Mouse (Mus musculus): ENCODE results near the gene Chd4.
"Not testable (repeated sequence)": the region's sequence is repeated elsewhere in the genome, so short reads cannot be mapped to it uniquely, and the experiment has no call there.

Chd4 gene

DNA sequence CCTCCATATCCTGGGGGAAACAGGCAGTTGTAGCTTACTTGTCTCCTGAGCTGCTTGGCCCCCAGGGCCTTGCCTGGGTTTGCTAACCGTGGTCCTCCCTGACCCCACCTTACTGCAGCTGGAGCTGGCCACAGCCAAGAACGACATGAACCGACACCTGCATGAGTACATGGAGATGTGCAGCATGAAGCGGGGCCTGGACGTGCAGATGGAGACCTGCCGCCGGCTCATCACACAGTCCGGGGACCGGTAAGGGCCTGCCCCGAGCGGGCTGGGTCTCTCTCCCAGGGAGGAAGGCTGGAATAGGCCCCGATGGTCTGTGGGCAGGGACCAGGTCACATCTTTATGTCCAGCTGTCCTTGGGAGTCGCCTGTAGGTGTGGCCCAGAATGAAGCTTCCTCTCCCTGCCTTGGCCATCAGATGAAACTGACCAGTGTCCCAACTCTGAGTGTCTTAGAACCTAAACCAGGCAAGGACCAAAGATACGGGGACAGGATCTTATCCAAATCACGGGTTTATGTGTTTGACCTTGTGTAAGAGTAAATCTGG is 63.2 kb downstream of the Chd4 start:
- in situ Hi-C loops (cut with MboI; ENCODE audit: low sequenced_read_pairs): loop anchor here (10.0 kb wide), 1 partner anchor 116 kb away; no protein-coding TSS in a partner anchor

DNA sequence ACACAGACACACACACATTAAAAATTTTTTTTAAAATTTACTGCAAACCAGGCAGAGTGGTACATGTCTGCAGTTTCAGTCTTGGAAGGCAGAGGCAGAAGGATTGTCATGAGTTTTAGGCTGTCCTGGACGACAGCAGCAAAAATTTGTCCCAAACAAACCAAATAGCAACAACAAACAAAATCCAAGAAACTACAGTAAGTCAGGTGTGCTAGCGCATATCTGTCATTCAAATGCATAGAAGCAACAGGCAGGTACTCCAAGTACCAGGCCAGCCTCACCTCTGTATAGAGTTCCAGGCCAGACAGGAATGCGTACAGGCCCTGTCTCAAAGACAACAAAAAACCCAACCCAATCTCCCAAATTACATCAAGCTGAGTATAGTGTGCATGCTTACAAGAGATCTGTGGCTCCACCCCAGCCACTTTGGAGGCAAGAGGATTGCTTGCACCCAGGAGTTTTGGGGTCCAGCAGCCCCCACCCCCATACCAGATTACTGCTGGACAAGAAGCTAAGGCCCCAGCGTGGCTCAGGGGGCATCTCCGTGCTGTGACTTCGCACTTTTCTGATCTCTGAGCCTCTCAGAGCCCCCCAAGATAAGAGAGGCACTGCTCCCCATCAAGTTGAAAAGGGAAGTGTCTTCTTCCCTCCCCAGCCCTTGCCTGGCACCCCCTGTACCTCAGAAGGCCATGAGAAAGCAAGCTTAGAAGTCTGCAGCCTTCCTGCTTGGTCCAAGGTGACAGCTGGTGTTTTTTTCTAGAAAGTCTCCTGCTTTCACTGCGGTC is 64.2 kb downstream of the Chd4 start:
- in situ Hi-C loops (cut with MboI; ENCODE audit: low sequenced_read_pairs): loop anchor here (10.0 kb wide), 1 partner anchor 115 kb away; no protein-coding TSS in a partner anchor

- in situ Hi-C loops (cut with MboI; ENCODE audit: low sequenced_read_pairs): no loop called here
Measured at GRCm38 (mm10) chr6:125160558-125160853, 64.7 kb downstream of the Chd4 start.

- in situ Hi-C loops (cut with MboI; ENCODE audit: low sequenced_read_pairs): no loop called here
Measured at GRCm38 (mm10) chr6:125160854-125161760, 65.3 kb downstream of the Chd4 start.

DNA sequence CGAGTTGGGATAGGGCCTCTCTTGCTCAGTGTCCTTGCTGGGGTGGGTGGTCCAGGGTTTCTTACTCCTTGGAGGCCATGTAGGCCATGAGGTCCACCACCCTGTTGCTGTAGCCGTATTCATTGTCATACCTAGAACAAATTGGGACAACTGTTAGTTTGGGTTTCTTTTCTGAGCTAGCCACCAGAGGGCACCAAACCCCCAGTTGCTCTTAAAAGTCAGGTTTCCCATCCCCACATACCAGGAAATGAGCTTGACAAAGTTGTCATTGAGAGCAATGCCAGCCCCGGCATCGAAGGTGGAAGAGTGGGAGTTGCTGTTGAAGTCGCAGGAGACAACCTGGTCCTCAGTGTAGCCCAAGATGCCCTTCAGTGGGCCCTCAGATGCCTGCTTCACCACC is 66.2 kb downstream of the Chd4 start:
- in situ Hi-C loops (cut with MboI; ENCODE audit: low sequenced_read_pairs): not testable (repeated sequence)

GRCm38 (mm10) chr6:125162615-125163305 is 67.0 kb downstream of the Chd4 start:
- in situ Hi-C loops (cut with MboI; ENCODE audit: low sequenced_read_pairs): not testable (repeated sequence)

GRCm38 (mm10) chr6:125163801-125164657 is 68.2 kb downstream of the Chd4 start:
- in situ Hi-C loops (cut with MboI; ENCODE audit: low sequenced_read_pairs): no loop called here

DNA sequence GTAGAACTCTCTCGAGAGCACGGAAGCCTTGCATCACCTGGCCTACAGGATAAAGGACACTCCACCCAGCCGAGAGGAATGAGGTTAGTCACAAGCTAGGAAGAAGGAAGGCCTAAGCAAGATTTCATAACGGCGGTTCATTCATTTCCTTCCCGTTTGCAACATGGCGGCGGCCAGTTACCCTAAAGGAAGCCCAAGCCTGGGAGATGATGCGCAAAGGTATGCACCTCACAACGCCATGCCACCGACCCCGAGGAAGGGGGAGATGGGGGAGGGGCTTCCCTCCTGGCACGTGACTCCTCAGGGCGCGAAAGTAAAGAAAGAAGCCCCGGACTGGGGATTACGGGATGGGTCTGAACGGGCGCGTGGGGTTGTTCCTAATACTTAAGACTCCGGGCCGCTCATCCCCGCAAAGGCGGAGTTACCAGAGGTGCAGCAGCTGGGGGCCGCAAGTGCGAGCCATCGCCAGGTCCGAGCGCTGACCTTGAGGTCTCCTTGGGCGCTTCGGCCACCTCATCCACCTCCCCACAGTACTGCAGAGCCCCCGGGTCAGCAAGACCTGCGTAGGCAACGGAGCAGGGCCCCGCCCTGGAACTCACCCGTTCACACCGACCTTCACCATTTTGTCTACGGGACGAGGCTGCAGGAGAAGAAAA is 69.0 kb downstream of the Chd4 start:
- in situ Hi-C loops (cut with MboI; ENCODE audit: low sequenced_read_pairs): no loop called here

GRCm38 (mm10) chr6:125165328-125165891 is 69.6 kb downstream of the Chd4 start:
- in situ Hi-C loops (cut with MboI; ENCODE audit: low sequenced_read_pairs): no loop called here

DNA sequence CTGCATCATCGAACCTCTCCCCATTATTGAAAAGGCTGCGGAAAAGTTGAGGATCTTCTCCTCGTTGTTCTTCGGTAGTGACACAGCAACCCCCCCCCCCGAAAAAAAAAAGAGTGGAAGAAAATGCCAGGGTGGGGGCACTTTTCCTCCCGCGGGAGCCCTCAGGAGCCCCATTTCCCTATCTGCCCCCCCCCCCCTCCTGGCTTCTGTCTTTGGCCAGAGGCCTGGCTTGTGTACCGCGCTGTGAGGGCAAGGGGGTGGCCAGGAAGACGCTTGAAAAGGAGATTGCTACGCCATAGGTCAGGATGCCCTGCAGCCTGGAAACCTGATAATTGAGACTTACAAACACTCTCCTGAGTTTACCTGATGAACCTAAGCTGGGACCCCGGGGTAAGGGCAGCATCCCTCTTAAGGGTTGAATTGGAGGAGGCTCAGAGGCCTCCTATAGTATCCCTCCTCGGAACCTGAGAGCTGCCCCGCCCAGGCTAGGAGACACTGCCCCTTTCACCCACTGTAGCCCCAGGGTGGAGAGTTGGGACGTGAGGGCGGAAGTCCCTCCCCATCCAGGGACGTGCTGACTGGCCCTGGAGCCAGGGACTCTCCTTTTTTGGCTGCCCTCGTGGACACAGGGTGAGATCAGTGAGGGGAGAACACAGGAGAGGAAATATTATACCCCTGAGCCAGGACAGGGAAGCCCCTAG is 70.4 kb downstream of the Chd4 start, which contains the start of gene Gapdh:
Gene Gapdh, minus strand, starts transcription at position 417 of the 701 bp plus-strand sequence.
- in situ Hi-C loops (cut with MboI; ENCODE audit: low sequenced_read_pairs): no loop called here

GRCm38 (mm10) chr6:125166861-125167650 is 71.3 kb downstream of the Chd4 start:
- in situ Hi-C loops (cut with MboI; ENCODE audit: low sequenced_read_pairs): no loop called here

DNA sequence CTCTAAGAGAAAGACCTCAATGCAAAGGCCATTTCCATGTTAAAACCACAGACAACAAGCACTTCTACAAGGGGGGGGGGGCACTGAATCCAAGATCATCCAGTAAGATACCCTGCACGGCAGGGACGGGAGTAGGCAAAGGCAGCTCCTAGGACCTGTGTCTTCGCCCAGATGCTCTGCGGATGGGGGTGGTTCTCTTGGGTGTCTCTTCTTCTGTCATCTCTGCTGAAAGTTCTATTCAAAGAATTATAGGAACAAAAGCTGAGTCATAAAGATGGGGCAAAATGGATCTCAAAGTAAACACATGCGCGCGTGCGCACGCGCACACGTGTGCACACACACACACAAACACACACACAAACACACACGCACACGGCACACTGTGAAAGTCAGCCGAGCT is 72.3 kb downstream of the Chd4 start:
- in situ Hi-C loops (cut with MboI; ENCODE audit: low sequenced_read_pairs): no loop called here

DNA sequence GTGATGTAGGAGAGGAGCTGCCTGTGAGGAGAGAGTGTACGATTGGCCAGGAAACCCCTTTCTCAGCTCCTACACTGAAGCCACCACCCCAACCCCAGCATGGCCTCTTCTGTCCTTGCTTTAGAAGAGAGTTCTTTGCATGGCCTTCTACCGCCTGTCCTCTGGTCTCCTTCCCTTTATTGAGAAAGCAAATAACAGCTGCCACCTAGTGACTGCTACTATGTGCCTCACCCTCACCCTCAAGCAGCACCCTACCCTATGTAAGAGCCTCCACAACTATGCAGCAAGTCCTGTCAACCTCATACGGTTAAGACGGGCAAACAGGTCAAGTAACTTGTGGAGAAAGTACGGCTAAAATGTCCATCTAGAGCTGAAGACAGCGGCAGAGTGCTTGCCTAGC is 74.4 kb downstream of the Chd4 start:
- in situ Hi-C loops (cut with MboI; ENCODE audit: low sequenced_read_pairs): no loop called here

DNA sequence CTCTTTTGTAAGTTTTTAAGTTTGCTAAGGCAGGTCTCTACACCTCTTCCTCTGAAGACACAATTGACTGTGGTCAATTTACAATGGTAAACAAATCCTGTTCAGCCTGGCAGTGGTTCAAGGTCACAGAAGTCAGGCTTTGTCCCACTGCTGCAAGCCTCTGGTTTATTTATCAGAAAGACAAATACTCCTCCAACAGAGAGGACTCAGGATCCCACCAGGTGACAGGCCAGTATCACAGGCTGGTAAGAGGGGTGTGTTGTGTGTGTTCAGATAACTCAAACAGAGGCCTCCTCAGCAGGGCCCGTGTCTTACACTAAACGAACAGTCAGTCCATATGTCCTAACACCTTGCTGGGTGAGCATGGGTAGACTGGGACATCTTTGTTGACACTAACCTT is 76.7 kb downstream of the Chd4 start:
- in situ Hi-C loops (cut with MboI; ENCODE audit: low sequenced_read_pairs): no loop called here

GRCm38 (mm10) chr6:125173256-125173655 is 77.5 kb downstream of the Chd4 start:
- in situ Hi-C loops (cut with MboI; ENCODE audit: low sequenced_read_pairs): no loop called here

GRCm38 (mm10) chr6:125175469-125175868 is 79.7 kb downstream of the Chd4 start:
- in situ Hi-C loops (cut with MboI; ENCODE audit: low sequenced_read_pairs): no loop called here

- in situ Hi-C loops (cut with MboI; ENCODE audit: low sequenced_read_pairs): no loop called here
Measured at GRCm38 (mm10) chr6:125179601-125180000, 83.8 kb downstream of the Chd4 start.

Measured in CH12F3 (cell line).